Mouse (Mus musculus) myocyte (in vitro differentiated cells): ENCODE measurements around the gene Hnrnpu. TPM values are rescaled to one million over a fixed set of nuclear protein-coding genes. Genes with fewer than 3 reads are reported as not detected.
"Not testable (repeated sequence)": the region's sequence is repeated elsewhere in the genome, so short reads cannot be mapped to it uniquely, and the experiment has no call there.

Experiments used
- H3K27me3 ChIP-seq: one replicate; pipeline ENCODE4 v1.6.1; 2011; ENCODE audit not compliant: control insufficient read depth, insufficient read depth, insufficient read length
- H3K36me3 ChIP-seq: one replicate; pipeline ENCODE4 v1.6.1; 2011; ENCODE audit not compliant: control insufficient read depth, insufficient read depth
- H3K4me2 ChIP-seq: one replicate; pipeline ENCODE4 v1.6.1; 2011; ENCODE audit warnings: low read depth, control low read depth
- H3K4me3 ChIP-seq: one replicate; pipeline ENCODE4 v1.5.1; 2011; ENCODE audit warnings: mild to moderate bottlenecking, control low read depth, moderate library complexity
- H3K79me2 ChIP-seq: one replicate; pipeline ENCODE4 v1.6.1; 2011; ENCODE audit not compliant: control insufficient read depth, insufficient read depth
- H3ac ChIP-seq: one replicate; pipeline ENCODE4 v1.6.1; 2011; ENCODE audit not compliant: control insufficient read depth, insufficient read length
- CEBPB ChIP-seq: IDR thresholded peaks from 2 replicates; pipeline ENCODE4 v1.6.1; 2011; ENCODE audit warnings: mild to moderate bottlenecking, moderate library complexity; ENCODE audit not compliant: poor library complexity, insufficient read depth, severe bottlenecking
- E2F4 ChIP-seq: IDR thresholded peaks from one replicate; pipeline ENCODE4 v1.6.1; 2011; ENCODE audit warnings: mild to moderate bottlenecking, control low read depth, moderate library complexity; ENCODE audit not compliant: insufficient read depth
- MAX ChIP-seq: IDR thresholded peaks from one replicate; pipeline ENCODE4 v1.6.1; 2011; ENCODE audit warnings: low read depth, mild to moderate bottlenecking, control low read depth
- MYOD1 ChIP-seq, 3 experiments: IDR thresholded peaks; one replicate each; pipeline ENCODE4 v1.6.1; 2011; ENCODE audit warnings: control low read depth in 2 of 3, low read depth in 2 of 3, mild to moderate bottlenecking in 2 of 3, moderate library complexity in 1 of 3; ENCODE audit not compliant: insufficient read length in 2 of 3, control insufficient read depth in 1 of 3
- MYOG ChIP-seq, 3 experiments: IDR thresholded peaks; one replicate each; pipeline ENCODE4 v1.6.1; 2011; ENCODE audit warnings: control low read depth in 2 of 3, low read depth in 2 of 3, mild to moderate bottlenecking in 2 of 3; ENCODE audit not compliant: insufficient read length in 2 of 3, control insufficient read depth in 1 of 3, insufficient read depth in 1 of 3
- POLR2A ChIP-seq: IDR thresholded peaks from one replicate; pipeline ENCODE4 v1.6.1; 2011; ENCODE audit warnings: low read depth, mild to moderate bottlenecking, control low read depth, moderate library complexity; ENCODE audit not compliant: insufficient read length
- POLR2AphosphoS2 ChIP-seq: IDR thresholded peaks from one replicate; pipeline ENCODE4 v1.6.1; 2011; ENCODE audit warnings: low read depth, control low read depth; ENCODE audit not compliant: insufficient read length
- REST ChIP-seq: IDR thresholded peaks from one replicate; pipeline ENCODE4 v1.6.1; 2011; ENCODE audit warnings: mild to moderate bottlenecking, control low read depth, moderate library complexity; ENCODE audit not compliant: insufficient read depth, insufficient read length
- SRF ChIP-seq: IDR thresholded peaks from one replicate; pipeline ENCODE4 v1.6.1; 2011; ENCODE audit warnings: low read depth; ENCODE audit not compliant: control insufficient read depth, insufficient read length
- TCF12 ChIP-seq: IDR thresholded peaks from one replicate; pipeline ENCODE4 v1.6.1; 2011; ENCODE audit warnings: mild to moderate bottlenecking, control low read depth; ENCODE audit not compliant: poor library complexity, insufficient read depth, severe bottlenecking
- TCF3 ChIP-seq: IDR thresholded peaks from one replicate; pipeline ENCODE4 v1.6.1; 2011; ENCODE audit warnings: low read depth, control low read depth; ENCODE audit not compliant: insufficient read length
- USF1 ChIP-seq: IDR thresholded peaks from one replicate; pipeline ENCODE4 v1.6.1; 2011; ENCODE audit warnings: low read depth, mild to moderate bottlenecking, control low read depth, moderate library complexity
- polyA plus RNA-seq: library from polyadenylated mRNA; unstranded; fragments of >200 nt; fragmentation: generic; extraction: Trizol; gene quantifications from one replicate; pipeline ENCODE4 v1.2.1, GENCODE M21; 2012; ENCODE audit warnings: missing spikeins

Gene Hnrnpu
- polyA plus RNA-seq, 1 experiment = 95.0 TPM

- Histone ChIP-seq H3K27me3 (no peaks in the 10 kb centered on the region), H3K79me2 (peaks cover under 1% of the 10 kb centered on the region), H3K4me3 (no peak overlapping the region), H3K36me3 (no peaks in the 10 kb centered on the region), H3ac (no peak overlapping the region), H3K4me2 (no peak overlapping the region)
- TF ChIP-seq CEBPB (no peak), POLR2A (no peak), MAX (no peak), MYOG (IDR thresholded peaks at IDR 0.05; ENCODE audit: control insufficient read depth in 1 of 3, insufficient read depth in 1 of 3, insufficient read length in 2 of 3, low read depth in 2 of 3) (no peak), REST (no peak), TCF3 (no peak), POLR2AphosphoS2 (no peak), USF1 (no peak), SRF (no peak), MYOD1 (IDR thresholded peaks at IDR 0.05; ENCODE audit: control insufficient read depth in 1 of 3, insufficient read length in 2 of 3, low read depth in 2 of 3) (no peak), E2F4 (no peak), TCF12 (no peak)
Measured at GRCm38 (mm10) chr1:178314236-178314635, 23.4 kb downstream of the Hnrnpu start.

- Histone ChIP-seq H3K4me2 (no peak overlapping the region), H3K36me3 (no peaks in the 10 kb centered on the region), H3K4me3 (no peak overlapping the region), H3ac (no peak overlapping the region), H3K27me3 (no peaks in the 10 kb centered on the region), H3K79me2 (no peaks in the 10 kb centered on the region)
- TF ChIP-seq TCF12 = no peak
- no peak for TF ChIP-seq CEBPB
- no peak for TF ChIP-seq USF1
- TF ChIP-seq POLR2A = no peak
- TF ChIP-seq TCF3 = no peak
- TF ChIP-seq MYOD1 (IDR thresholded peaks at IDR 0.05; ENCODE audit: control insufficient read depth in 1 of 3, insufficient read length in 2 of 3, low read depth in 2 of 3) = no peak
- no peak for TF ChIP-seq SRF
Measured at GRCm38 (mm10) chr1:178313039-178313597, 24.5 kb downstream of the Hnrnpu start.

- no peak overlapping the region for H3K4me3 ChIP-seq
- H3K36me3 ChIP-seq = no peaks in the 10 kb centered on the region
- no peaks in the 10 kb centered on the region for H3K27me3 ChIP-seq
- no peak for TF ChIP-seq CEBPB
- H3ac ChIP-seq = no peak overlapping the region
- H3K4me2 ChIP-seq = no peak overlapping the region
- no peaks in the 10 kb centered on the region for H3K79me2 ChIP-seq
Measured at GRCm38 (mm10) chr1:178310128-178310527, 27.5 kb downstream of the Hnrnpu start.

GRCm38 (mm10) chr1:178309487-178309886 is 28.1 kb downstream of the Hnrnpu start:
- Histone ChIP-seq H3K79me2 (no peaks in the 10 kb centered on the region), H3K4me3 (no peak overlapping the region), H3K4me2 (no peak overlapping the region), H3K36me3 (no peaks in the 10 kb centered on the region), H3ac (no peak overlapping the region), H3K27me3 (no peaks in the 10 kb centered on the region)
- no peak for TF ChIP-seq CEBPB
- no peak for TF ChIP-seq POLR2AphosphoS2
- TF ChIP-seq USF1 = no peak
- no peak for TF ChIP-seq SRF
- no peak for TF ChIP-seq POLR2A
- no peak for TF ChIP-seq TCF3
- TF ChIP-seq REST = no peak
- TF ChIP-seq E2F4 = no peak
- no peak for TF ChIP-seq TCF12
- no peak for TF ChIP-seq MAX
- TF ChIP-seq MYOD1 (IDR thresholded peaks at IDR 0.05; ENCODE audit: control insufficient read depth in 1 of 3, insufficient read length in 2 of 3, low read depth in 2 of 3) = no peak
- no peak for TF ChIP-seq MYOG (IDR thresholded peaks at IDR 0.05; ENCODE audit: control insufficient read depth in 1 of 3, insufficient read depth in 1 of 3, insufficient read length in 2 of 3, low read depth in 2 of 3)

GRCm38 (mm10) chr1:178303425-178303824 is 34.2 kb downstream of the Hnrnpu start:
- H3K4me3 ChIP-seq = no peak overlapping the region
- H3K36me3 ChIP-seq = no peaks in the 10 kb centered on the region
- no peaks in the 10 kb centered on the region for H3K27me3 ChIP-seq
- no peak overlapping the region for H3ac ChIP-seq
- no peak overlapping the region for H3K4me2 ChIP-seq
- TF ChIP-seq MYOD1 (IDR thresholded peaks at IDR 0.05; ENCODE audit: control insufficient read depth in 1 of 3, insufficient read length in 2 of 3, low read depth in 2 of 3) (no peak), POLR2AphosphoS2 (no peak), SRF (no peak)
- H3K79me2 ChIP-seq = no peaks in the 10 kb centered on the region

- H3K27me3 ChIP-seq, H3K4me2 ChIP-seq, H3K36me3 ChIP-seq, H3K4me3 ChIP-seq, H3ac ChIP-seq, H3K79me2 ChIP-seq: not testable (repeated sequence)
Measured at GRCm38 (mm10) chr1:178301261-178301660, 36.3 kb downstream of the Hnrnpu start.
